Mouse (Mus musculus): ENCODE measurements around the gene Nbea.

The Nbea gene

DNA sequence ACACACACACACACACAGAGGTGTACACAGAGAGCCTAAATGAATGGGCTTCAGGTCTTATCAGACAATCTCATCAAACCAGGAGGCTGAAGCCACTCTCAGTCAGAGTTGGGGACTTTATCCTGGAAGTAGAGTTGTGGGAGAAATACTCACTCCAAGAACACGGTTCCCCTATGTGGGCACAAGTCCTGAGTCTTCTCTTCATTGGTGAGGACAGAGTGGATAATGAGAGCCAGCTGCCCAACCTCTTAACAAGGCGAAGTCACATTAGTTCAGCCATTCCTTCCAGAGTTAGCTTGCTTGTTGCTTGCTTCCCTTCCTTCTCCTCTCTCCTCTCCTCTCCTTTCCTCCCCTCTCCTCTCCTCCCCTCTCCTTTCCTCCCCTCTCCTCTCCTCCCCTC is 584.8 kb downstream of the Nbea start:
- DNase-seq (ENCODE audit: low spot score in 2 of 2), result no peak

DNA sequence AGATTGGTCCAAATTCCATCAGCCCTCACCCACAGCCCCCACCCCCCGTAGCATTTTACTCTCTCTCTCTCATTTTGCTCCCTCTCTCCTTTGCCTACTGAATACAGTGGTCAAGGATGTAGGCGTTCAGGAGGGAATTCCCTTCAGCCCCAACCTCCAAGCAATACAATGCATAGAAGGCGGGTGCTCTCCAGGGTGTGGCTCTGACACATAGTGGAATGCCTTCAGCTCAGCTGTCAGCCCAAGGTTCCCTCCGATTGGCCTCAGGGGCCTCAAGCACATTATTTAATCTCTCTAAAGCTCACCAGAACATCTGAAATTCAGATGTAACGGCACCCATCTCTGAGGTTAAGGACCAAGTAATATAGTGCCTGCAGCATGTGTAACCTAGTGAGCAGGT is 590.2 kb downstream of the Nbea start:
- no peak for DNase-seq (ENCODE audit: low spot score in 2 of 2)

DNA sequence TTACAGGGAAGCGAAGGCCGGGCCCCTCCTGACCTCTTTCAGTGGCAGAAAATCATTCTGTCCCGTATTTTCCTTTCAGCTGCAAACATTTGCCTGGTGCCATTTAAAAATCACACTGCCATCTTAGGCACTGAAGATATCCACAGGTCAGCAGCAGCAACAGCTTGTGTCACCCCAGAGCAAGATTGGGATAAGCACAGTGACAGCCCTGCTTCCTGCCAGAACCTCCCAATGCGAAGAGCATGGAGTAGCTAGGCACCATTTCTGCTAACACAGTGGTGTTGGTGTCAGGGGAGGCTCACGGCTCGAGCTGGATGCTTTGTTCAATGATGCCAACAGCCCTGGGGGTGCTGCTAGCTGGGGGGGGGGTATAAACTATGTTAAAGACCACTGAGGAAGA is 592.8 kb downstream of the Nbea start:
- DNase-seq (ENCODE audit: low spot score in 2 of 2), result no peak

DNA sequence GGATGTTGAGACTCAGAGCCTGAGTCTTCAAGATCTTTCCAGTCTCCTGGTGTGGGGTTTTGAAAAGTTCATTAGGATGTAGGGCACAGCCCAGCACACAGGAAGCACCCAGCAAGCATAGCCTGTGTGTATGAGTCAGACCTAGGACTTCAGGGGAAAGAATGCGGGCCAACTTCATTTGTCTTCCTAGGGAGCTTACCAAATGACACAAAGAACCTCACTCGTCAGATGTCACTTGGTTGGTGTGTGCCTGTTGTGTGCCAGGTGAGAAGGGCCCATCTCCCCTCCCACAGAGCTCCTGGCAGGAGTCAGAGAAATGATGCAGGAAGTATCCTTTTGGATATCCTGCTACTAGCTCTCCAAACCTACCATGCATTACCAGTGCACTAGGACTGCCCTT is 593.2 kb downstream of the Nbea start:
- DNase-seq (ENCODE audit: low spot score in 2 of 2), result no peak

DNA sequence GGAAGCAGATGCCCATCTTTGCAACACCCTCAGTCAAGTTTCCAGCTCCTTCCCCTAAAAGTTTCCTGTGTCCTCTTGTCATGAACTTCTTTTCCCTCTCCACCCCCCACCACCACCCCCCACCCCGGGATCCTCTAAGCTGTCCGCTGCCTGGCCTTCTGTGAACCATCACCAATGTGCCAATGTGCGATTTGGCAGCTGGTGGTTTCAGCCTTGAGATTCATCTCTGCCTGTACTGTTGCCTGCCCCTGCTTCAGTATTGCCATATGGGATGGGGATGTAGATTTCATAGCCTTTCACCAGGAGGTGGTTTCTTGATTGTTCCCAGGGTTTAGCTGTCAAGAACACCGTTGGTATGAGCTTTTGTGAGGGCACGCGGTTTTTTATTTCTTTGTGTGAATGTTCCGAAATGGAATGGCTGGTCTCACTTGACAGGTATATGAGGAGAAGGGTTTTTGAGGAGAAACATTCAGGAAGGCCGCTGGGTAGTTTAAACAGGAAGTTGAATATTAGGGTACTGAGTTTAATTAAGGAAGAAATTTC is 594.0 kb downstream of the Nbea start:
- DNase-seq (ENCODE audit: low spot score in 2 of 2), result no peak

DNA sequence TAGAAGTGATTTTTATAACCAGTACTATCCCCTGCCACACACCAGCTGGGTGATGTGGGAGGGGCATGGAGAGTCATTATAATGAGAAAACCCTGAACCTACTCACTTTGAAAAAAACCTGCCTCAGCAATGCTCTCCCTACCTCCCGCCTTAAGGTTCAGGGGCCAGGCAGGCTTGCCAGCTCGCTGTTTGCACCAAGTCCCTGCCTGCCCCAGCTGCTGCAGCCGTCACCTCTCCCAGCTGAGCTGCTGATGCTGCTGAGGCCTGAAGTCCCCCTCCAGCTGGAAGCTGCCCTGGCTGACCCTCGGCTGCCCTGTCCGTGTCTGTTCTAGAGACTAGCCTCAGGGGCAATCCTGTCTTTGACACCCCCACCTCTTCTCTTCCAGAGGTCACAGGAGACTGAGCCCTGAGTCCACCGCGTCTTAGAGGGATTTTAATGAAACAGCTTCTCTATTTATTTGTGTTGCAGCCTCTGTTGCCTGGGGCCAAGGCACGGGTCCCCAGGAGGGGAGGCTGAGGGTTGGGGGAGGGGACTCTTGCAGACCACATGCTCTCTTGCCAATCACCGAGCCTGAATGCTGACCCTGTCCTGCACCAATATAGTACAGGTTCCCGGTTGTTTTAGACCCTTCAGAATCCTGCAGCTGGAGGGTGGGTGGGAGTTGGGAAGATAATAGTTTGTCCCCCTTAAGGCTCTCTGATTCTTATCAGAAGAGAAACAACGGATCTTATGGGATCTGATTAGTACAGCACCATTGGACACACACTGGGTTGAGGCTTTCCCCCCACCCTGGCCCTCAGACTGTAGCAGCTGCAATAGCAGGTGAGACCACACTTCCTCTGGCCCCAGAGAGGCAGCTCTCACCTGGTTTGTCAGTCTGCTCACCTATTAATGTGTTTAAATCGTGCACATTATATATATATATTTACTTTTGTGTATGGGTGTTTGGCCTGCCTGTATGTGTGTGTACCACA is 595.2 kb downstream of the Nbea start:
- DNase-seq (ENCODE audit: low spot score in 2 of 2), result no peak

DNA sequence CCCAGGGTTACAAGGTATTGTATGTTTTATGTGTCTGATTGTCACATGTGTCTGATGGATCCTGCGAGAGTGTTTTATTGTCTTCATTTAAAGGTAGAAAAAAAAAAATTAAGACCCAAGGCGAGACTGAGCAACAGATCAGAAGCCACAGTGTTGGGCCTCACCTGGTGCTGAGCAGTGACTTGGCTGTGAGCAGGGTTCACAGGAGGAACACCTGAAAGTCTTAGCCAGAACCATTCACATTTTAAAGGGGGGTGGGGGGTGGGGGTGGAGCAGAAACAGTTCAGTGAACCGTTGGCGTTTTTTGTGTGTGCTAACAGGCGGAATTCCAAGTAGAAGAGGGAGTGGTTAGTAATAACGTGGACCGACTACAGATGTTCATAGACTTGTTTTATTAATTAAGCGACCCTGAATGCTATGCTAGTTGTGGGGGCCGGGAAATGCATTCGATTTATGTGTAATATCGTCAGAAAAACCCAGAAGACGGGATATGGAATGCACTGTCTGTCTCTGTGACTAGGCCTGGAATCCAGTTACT is 596.0 kb downstream of the Nbea start:
- no peak for DNase-seq (ENCODE audit: low spot score in 2 of 2)
